Mouse (Mus musculus) heart, adult 8-10 months (tissue): ENCODE measurements around the gene Slc7a5. TPM values are rescaled to one million over a fixed set of nuclear protein-coding genes. Genes with fewer than 3 reads are reported as not detected.

ENCODE experiments used
- DNase-seq: peaks from one replicate; pipeline ENCODE4 v3.0.0; 2022; ENCODE audit warnings: low spot score
- total RNA-seq, 4 experiments: library from RNA; stranded (reverse); gene quantifications; 2 replicates each; pipeline ENCODE4 v1.2.4; 2022

The Slc7a5 gene
- 1 to 10 TPM; 3.8 to 4.8 (median 4.2) TPM for total RNA-seq

- DNase-seq: peak; percentile 93
Observed at GRCm38 (mm10) chr8:121907587-121908248, at the start of gene Slc7a5. Slc7a5 (minus strand) TSS chr8:121907694.

GRCm38 (mm10) chr8:121955825-121956500, 48.5 kb upstream of the Slc7a5 start:
- DNase-seq: no peak

- DNase-seq: no peak
Observed at GRCm38 (mm10) chr8:121954981-121955555, 47.6 kb upstream of the Slc7a5 start.

- no peak for DNase-seq
Observed at GRCm38 (mm10) chr8:121953821-121954545, 46.5 kb upstream of the Slc7a5 start.

GRCm38 (mm10) chr8:121952800-121953199, 45.3 kb upstream of the Slc7a5 start:
- DNase-seq: no peak

GRCm38 (mm10) chr8:121952122-121952521, 44.6 kb upstream of the Slc7a5 start:
- DNase-seq: no peak

GRCm38 (mm10) chr8:121951656-121952009, 44.1 kb upstream of the Slc7a5 start:
- no peak for DNase-seq

- DNase-seq: peak; percentile 33
Observed at GRCm38 (mm10) chr8:121950749-121951655, 43.5 kb upstream of the Slc7a5 start.

- DNase-seq: peak; percentile 96
Observed at GRCm38 (mm10) chr8:121949941-121950748, 42.7 kb upstream of the Slc7a5 start.

GRCm38 (mm10) chr8:121949222-121949800, 41.8 kb upstream of the Slc7a5 start, which contains the start of gene Banp:
Banp (plus strand) TSS chr8:121949750.
- no peak for DNase-seq

- no peak for DNase-seq
Observed at GRCm38 (mm10) chr8:121948321-121949145, 41.0 kb upstream of the Slc7a5 start.

- peak; percentile 90 for DNase-seq
Observed at GRCm38 (mm10) chr8:121947753-121948141, 40.3 kb upstream of the Slc7a5 start.

GRCm38 (mm10) chr8:121947047-121947752, 39.7 kb upstream of the Slc7a5 start:
- peak; percentile 34 for DNase-seq

GRCm38 (mm10) chr8:121946351-121946750, 38.9 kb upstream of the Slc7a5 start:
- no peak for DNase-seq

GRCm38 (mm10) chr8:121944831-121945230, 37.3 kb upstream of the Slc7a5 start, which contains the start of gene Car5a:
Car5a (minus strand) TSS chr8:121944904.
- DNase-seq: no peak

- DNase-seq: no peak
Observed at GRCm38 (mm10) chr8:121943716-121944115, 36.2 kb upstream of the Slc7a5 start.

- DNase-seq: peak; percentile 44
Observed at GRCm38 (mm10) chr8:121943057-121943540, 35.6 kb upstream of the Slc7a5 start.

GRCm38 (mm10) chr8:121938732-121939131, 31.2 kb upstream of the Slc7a5 start:
- no peak for DNase-seq
